Mouse (Mus musculus): ENCODE results near the gene Lmo4. TPM values are rescaled to one million over a fixed set of nuclear protein-coding genes. Genes with fewer than 3 reads are reported as not detected.
A peak's percentile ranks its signal among the peaks of the same experiment; 100 is the strongest.

The Lmo4 gene
- total RNA-seq (2014; fragmentation: Nextera tagmentation) (161 and 201 TPM in 2 replicates), total RNA-seq (2017) (37.3 and 45.0 TPM in 2 replicates), polyA plus RNA-seq (2012) (48.1 and 54.2 TPM in 2 replicates)

GRCm38 (mm10) chr3:144204413-144205311 lies at the start of gene Lmo4:
TSS of gene Lmo4 (minus strand) at chr3:144205220.
- H3K4me3 ChIP-seq (ENCODE audit: low read depth, low read length) = peak within 1 kb of the TSS; percentile 80
- no peak for ATAC-seq (ENCODE audit: extremely low read depth, insufficient number of reproducible peaks, low FRiP score, poor library complexity, severe bottlenecking)
- peaks cover 7% of the 10 kb centered on the region for H3K36me3 ChIP-seq (replicated peaks)
- H3K9me3 ChIP-seq (replicated peaks) = no peaks in the 10 kb centered on the region
- peak; percentile 68 for DNase-seq (ENCODE audit: low spot score)
- TF ChIP-seq TAL1 (conservative IDR thresholded peaks at IDR 0.05; ENCODE audit: low read depth, low read length) = no peak
- TF ChIP-seq GATA2 (IDR thresholded peaks at IDR 0.05; ENCODE audit: borderline replicate concordance, low read depth, low read length) = no peak
- TF ChIP-seq POLR2AphosphoS5 (IDR thresholded peaks at IDR 0.05; ENCODE audit: insufficient replicate concordance, low read depth, low read length) = no peak
- no peak for TF ChIP-seq CTCF (IDR thresholded peaks at IDR 0.05; ENCODE audit: low read depth, low read length)
- no peak for TF ChIP-seq GATA1 (IDR thresholded peaks at IDR 0.05; ENCODE audit: borderline replicate concordance, low read length)
- H3K27me3 ChIP-seq (ENCODE audit: insufficient read depth, low read length) = no peaks in the 10 kb centered on the region
- H3K4me1 ChIP-seq (ENCODE audit: insufficient read depth, low read depth, low read length) = peaks cover 30% of the 10 kb centered on the region

- ATAC-seq (ENCODE audit: extremely low read depth, insufficient number of reproducible peaks, low FRiP score, poor library complexity, severe bottlenecking) (no peak), DNase-seq (ENCODE audit: low spot score) (no peak)
- no peak for TF ChIP-seq GATA1 (IDR thresholded peaks at IDR 0.05; ENCODE audit: borderline replicate concordance, low read length)
- no peak for TF ChIP-seq GATA2 (IDR thresholded peaks at IDR 0.05; ENCODE audit: borderline replicate concordance, low read depth, low read length)
- no peak for TF ChIP-seq POLR2AphosphoS5 (IDR thresholded peaks at IDR 0.05; ENCODE audit: insufficient replicate concordance, low read depth, low read length)
- H3K27me3 ChIP-seq (ENCODE audit: insufficient read depth, low read length) = peaks cover 4% of the 10 kb centered on the region
- no peaks in the 10 kb centered on the region for H3K4me1 ChIP-seq (ENCODE audit: insufficient read depth, low read depth, low read length)
- peaks cover 11% of the 10 kb centered on the region for H3K9me3 ChIP-seq (replicated peaks)
- no peaks in the 10 kb centered on the region for H3K36me3 ChIP-seq (replicated peaks)
- H3K4me3 ChIP-seq (ENCODE audit: low read depth, low read length) = no peak overlapping the region
Observed at GRCm38 (mm10) chr3:144254281-144254680, 49.3 kb upstream of the Lmo4 start.

DNA sequence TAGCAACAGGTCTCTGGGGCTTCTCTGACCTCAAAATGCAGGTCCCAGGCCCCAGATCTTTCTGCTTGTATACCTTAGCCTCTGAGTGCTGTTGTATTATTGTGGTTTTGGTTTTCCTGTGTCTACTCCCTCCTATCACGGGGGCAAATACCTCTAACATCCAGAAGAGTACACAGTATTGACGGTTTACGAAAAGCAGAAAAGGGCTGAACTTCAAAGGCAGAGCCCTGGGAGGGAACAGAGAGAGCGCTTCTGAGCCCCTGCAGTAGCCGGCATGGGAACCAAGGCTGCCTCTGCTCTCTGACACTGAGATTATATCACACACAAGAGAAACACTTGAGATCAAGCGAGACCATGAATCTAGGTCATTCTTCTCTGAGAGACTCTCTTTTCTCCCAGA lies 48.0 kb upstream of the Lmo4 start:
- TF ChIP-seq TAL1 (conservative IDR thresholded peaks at IDR 0.05; ENCODE audit: low read depth, low read length) = no peak
- no peak for TF ChIP-seq GATA2 (IDR thresholded peaks at IDR 0.05; ENCODE audit: borderline replicate concordance, low read depth, low read length)
- no peak for TF ChIP-seq GATA1 (IDR thresholded peaks at IDR 0.05; ENCODE audit: borderline replicate concordance, low read length)
- no peak for TF ChIP-seq POLR2AphosphoS5 (IDR thresholded peaks at IDR 0.05; ENCODE audit: insufficient replicate concordance, low read depth, low read length)
- no peak for TF ChIP-seq CTCF (IDR thresholded peaks at IDR 0.05; ENCODE audit: low read depth, low read length)
- no peak for ATAC-seq (ENCODE audit: extremely low read depth, insufficient number of reproducible peaks, low FRiP score, poor library complexity, severe bottlenecking)

DNA sequence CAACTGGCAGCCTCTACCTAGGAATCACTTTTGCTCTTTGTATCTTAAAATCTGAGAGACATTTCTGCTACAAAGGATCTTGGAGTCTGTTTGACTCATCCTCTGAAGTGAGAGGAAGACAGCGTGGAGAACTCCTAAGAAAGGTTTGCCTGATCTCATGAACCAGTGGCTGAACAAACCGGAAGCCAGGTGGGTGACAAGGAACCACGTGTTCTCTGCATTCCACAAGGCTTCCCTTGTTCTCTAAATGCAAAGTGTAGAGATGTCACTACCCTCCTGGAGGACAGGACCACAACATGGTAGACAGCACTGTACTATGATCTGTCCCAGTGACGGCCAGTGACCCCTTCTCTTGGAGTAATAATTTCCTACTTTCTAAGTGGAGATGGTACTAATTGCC lies 47.1 kb upstream of the Lmo4 start:
- TF ChIP-seq CTCF (IDR thresholded peaks at IDR 0.05; ENCODE audit: low read depth, low read length) (no peak), GATA1 (IDR thresholded peaks at IDR 0.05; ENCODE audit: borderline replicate concordance, low read length) (no peak), TAL1 (conservative IDR thresholded peaks at IDR 0.05; ENCODE audit: low read depth, low read length) (no peak), GATA2 (IDR thresholded peaks at IDR 0.05; ENCODE audit: borderline replicate concordance, low read depth, low read length) (no peak), POLR2AphosphoS5 (IDR thresholded peaks at IDR 0.05; ENCODE audit: insufficient replicate concordance, low read depth, low read length) (no peak)
- Histone ChIP-seq H3K27me3 (ENCODE audit: insufficient read depth, low read length) (peaks cover 2% of the 10 kb centered on the region; the same call in 1 of the 2 replicates), H3K9me3 (replicated peaks) (peaks cover 13% of the 10 kb centered on the region), H3K4me3 (ENCODE audit: low read depth, low read length) (no peak overlapping the region), H3K36me3 (replicated peaks) (no peaks in the 10 kb centered on the region), H3K4me1 (ENCODE audit: insufficient read depth, low read depth, low read length) (no peaks in the 10 kb centered on the region)
- DNase-seq (ENCODE audit: low spot score) (no peak), ATAC-seq (ENCODE audit: extremely low read depth, insufficient number of reproducible peaks, low FRiP score, poor library complexity, severe bottlenecking) (no peak)

More for the DNA sequence above, 48.0 kb upstream of the Lmo4 start:
- no peak for DNase-seq (ENCODE audit: low spot score)
- peaks cover 4% of the 10 kb centered on the region for H3K27me3 ChIP-seq (ENCODE audit: insufficient read depth, low read length)
- no peak overlapping the region for H3K4me3 ChIP-seq (ENCODE audit: low read depth, low read length)
- H3K36me3 ChIP-seq (replicated peaks) = no peaks in the 10 kb centered on the region
- H3K4me1 ChIP-seq (ENCODE audit: insufficient read depth, low read depth, low read length) = no peaks in the 10 kb centered on the region
- peaks cover 13% of the 10 kb centered on the region for H3K9me3 ChIP-seq (replicated peaks)

- no peak for TF ChIP-seq GATA1 (IDR thresholded peaks at IDR 0.05; ENCODE audit: borderline replicate concordance, low read length)
- TF ChIP-seq POLR2AphosphoS5 (IDR thresholded peaks at IDR 0.05; ENCODE audit: insufficient replicate concordance, low read depth, low read length) = no peak
- TF ChIP-seq CTCF (IDR thresholded peaks at IDR 0.05; ENCODE audit: low read depth, low read length) = peak; percentile 50
- H3K4me3 ChIP-seq (ENCODE audit: low read depth, low read length) = no peak overlapping the region
- peak; percentile 71 for ATAC-seq (ENCODE audit: extremely low read depth, insufficient number of reproducible peaks, low FRiP score, poor library complexity, severe bottlenecking)
Observed at GRCm38 (mm10) chr3:144242025-144242673, 37.1 kb upstream of the Lmo4 start.

DNA sequence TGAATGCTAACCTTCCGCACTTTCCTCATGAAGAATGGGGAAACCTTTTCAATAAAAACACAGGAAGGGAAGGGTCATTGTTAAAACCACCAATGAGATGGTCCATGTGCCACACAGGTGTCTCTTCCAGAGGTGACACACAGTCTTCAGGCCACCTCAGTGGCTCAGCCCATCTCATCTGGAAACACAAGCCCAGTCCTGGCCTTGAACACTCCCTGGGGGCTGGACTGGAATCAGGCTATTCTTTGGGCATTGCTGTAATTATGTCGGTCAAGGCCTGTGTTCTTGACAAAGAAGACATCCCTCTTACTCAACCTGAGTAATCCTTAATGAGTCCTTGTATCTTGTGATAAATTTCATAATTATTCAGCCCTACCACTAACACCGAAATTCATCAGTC lies 36.1 kb upstream of the Lmo4 start:
- ATAC-seq (ENCODE audit: extremely low read depth, insufficient number of reproducible peaks, low FRiP score, poor library complexity, severe bottlenecking) (no peak), DNase-seq (ENCODE audit: low spot score) (no peak)
- H3K27me3 ChIP-seq (ENCODE audit: insufficient read depth, low read length) = no peaks in the 10 kb centered on the region
- H3K36me3 ChIP-seq (replicated peaks) = no peaks in the 10 kb centered on the region
- TF ChIP-seq POLR2AphosphoS5 (IDR thresholded peaks at IDR 0.05; ENCODE audit: insufficient replicate concordance, low read depth, low read length) (no peak), CTCF (IDR thresholded peaks at IDR 0.05; ENCODE audit: low read depth, low read length) (no peak), TAL1 (conservative IDR thresholded peaks at IDR 0.05; ENCODE audit: low read depth, low read length) (no peak), GATA1 (IDR thresholded peaks at IDR 0.05; ENCODE audit: borderline replicate concordance, low read length) (no peak), GATA2 (IDR thresholded peaks at IDR 0.05; ENCODE audit: borderline replicate concordance, low read depth, low read length) (no peak)
- no peak overlapping the region for H3K4me3 ChIP-seq (ENCODE audit: low read depth, low read length)
- no peaks in the 10 kb centered on the region for H3K9me3 ChIP-seq (replicated peaks)
- H3K4me1 ChIP-seq (ENCODE audit: insufficient read depth, low read depth, low read length) = no peaks in the 10 kb centered on the region

More at GRCm38 (mm10) chr3:144242025-144242673, 37.1 kb upstream of the Lmo4 start:
- peak; percentile 16 for DNase-seq (ENCODE audit: low spot score)
- Histone ChIP-seq H3K4me1 (ENCODE audit: insufficient read depth, low read depth, low read length) (no peaks in the 10 kb centered on the region), H3K27me3 (ENCODE audit: insufficient read depth, low read length) (no peaks in the 10 kb centered on the region), H3K36me3 (replicated peaks) (no peaks in the 10 kb centered on the region), H3K9me3 (replicated peaks) (no peaks in the 10 kb centered on the region)
